Mouse (Mus musculus) lung, adult 2 months (tissue): ENCODE results near the gene Mtif3.

Source experiments
- CTCF ChIP-seq: fragments of 200-500 bp; IDR thresholded peaks from 2 replicates; pipeline ENCODE4 v1.5.1; 2011; ENCODE audit warnings: mild to moderate bottlenecking, low read length, control low read depth; ENCODE audit not compliant: insufficient read depth
- POLR2A ChIP-seq: fragments of 200-500 bp; IDR thresholded peaks from 2 replicates; pipeline ENCODE4 v1.6.1; 2011; ENCODE audit warnings: low read depth, mild to moderate bottlenecking, control low read depth, low read length, borderline replicate concordance; ENCODE audit errors: extremely low read depth

- TF ChIP-seq CTCF, result no peak
- TF ChIP-seq POLR2A, result no peak
These were observed 10.5 kb upstream of the Mtif3 start for GRCm38 (mm10) chr5:146973858-146974780.
